In the genomic region with DNA sequence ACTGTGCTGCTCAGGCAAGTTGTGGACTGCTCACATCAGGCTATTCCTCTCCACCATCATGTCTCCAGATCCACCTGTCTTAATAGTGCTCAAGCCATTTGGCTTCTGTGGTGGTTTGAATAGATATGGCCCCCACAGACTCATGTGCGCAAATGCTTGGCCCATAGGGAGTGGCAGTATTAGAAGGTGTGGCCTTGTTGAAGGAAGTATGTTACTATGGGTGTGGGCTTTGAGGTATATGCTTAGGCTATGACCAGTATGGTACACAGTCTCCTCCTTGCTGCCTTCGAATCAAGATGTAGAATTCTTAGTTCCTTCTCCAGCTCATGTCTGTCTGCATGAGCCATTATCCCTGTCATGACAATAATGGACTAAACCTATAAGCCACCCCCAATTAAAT, we compare ENCODE assay signal across 20 mouse cellular contexts.
"Had no signal": no experiment of that assay in that cellular context is flagged by ENCODE, and none has a peak within 500 bp of the region (broad histone marks: within the 10 kb centered on the region; RNA-seq: fewer than 3 reads in every experiment).

No protein-coding gene starts in this region.

- H3K9ac ChIP-seq: liver, embryonic 14.5 days; lung, embryonic 14.5 days; midbrain, embryonic 12.5 days; neural tube, embryonic 13.5 days; neural tube, embryonic 15.5 days had no signal

- H3K4me3 ChIP-seq: midbrain, embryonic 10.5 days; midbrain, embryonic 12.5 days; myocyte; neural tube, embryonic 13.5 days; neural tube, embryonic 15.5 days had no signal

- H3K9me3 ChIP-seq: midbrain, embryonic 10.5 days; midbrain, embryonic 12.5 days; neural tube, embryonic 13.5 days; neural tube, embryonic 15.5 days had no signal

- ATAC-seq: lung, postnatal 0 days; midbrain, embryonic 16.5 days had no signal

- H3K27me3 ChIP-seq: midbrain, embryonic 12.5 days; neural tube, embryonic 13.5 days; neural tube, embryonic 15.5 days had no signal

- DNase-seq: lung, adult 18-20 months; lung, embryonic 14.5 days; lung, postnatal 14 days; lung, postnatal 4 days; retina, postnatal 1 day; right cerebral cortex, adult 18-20 months; right cerebral cortex, postnatal 25 days; right cerebral cortex, postnatal 4 days; spleen, adult 18-20 months; thymus, adult 18-20 months; thymus, postnatal 14 days; thymus, postnatal 36 days had no signal

- H3K27ac ChIP-seq: liver, embryonic 14.5 days; midbrain, embryonic 10.5 days; midbrain, embryonic 12.5 days; neural tube, embryonic 13.5 days; neural tube, embryonic 15.5 days had no signal

- H3K4me2 ChIP-seq: lung, embryonic 14.5 days; midbrain, embryonic 12.5 days; neural tube, embryonic 13.5 days; neural tube, embryonic 15.5 days had no signal

- H3K36me3 ChIP-seq: midbrain, embryonic 10.5 days; midbrain, embryonic 12.5 days; neural tube, embryonic 13.5 days; neural tube, embryonic 15.5 days had no signal
